Mouse (Mus musculus) ES-E14 (cell line): Measurements from ENCODE around the gene Apbb2.

ENCODE experiments used
- CHD2 ChIP-seq: IDR thresholded peaks from 2 replicates; pipeline ENCODE4 v1.6.1; 2014; ENCODE audit warnings: mild to moderate bottlenecking, low read depth, low read length, inconsistent platforms
- HCFC1 ChIP-seq: IDR thresholded peaks from 2 replicates; pipeline ENCODE4 v1.6.1; 2012; ENCODE audit warnings: low read length, inconsistent platforms, borderline replicate concordance; ENCODE audit not compliant: insufficient read depth
- MAFK ChIP-seq: IDR thresholded peaks from 2 replicates; pipeline ENCODE4 v1.6.1; 2014; ENCODE audit warnings: mild to moderate bottlenecking, low read depth, low read length, inconsistent platforms; ENCODE audit not compliant: insufficient read depth
- ZC3H11A ChIP-seq: IDR thresholded peaks from 2 replicates; pipeline ENCODE4 v1.6.1; 2012; ENCODE audit warnings: low read depth, mild to moderate bottlenecking, inconsistent platforms, low read length, borderline replicate concordance
- ZNF384 ChIP-seq: IDR thresholded peaks from 2 replicates; pipeline ENCODE4 v1.6.1; 2012; ENCODE audit warnings: low read depth, low read length, inconsistent platforms

DNA sequence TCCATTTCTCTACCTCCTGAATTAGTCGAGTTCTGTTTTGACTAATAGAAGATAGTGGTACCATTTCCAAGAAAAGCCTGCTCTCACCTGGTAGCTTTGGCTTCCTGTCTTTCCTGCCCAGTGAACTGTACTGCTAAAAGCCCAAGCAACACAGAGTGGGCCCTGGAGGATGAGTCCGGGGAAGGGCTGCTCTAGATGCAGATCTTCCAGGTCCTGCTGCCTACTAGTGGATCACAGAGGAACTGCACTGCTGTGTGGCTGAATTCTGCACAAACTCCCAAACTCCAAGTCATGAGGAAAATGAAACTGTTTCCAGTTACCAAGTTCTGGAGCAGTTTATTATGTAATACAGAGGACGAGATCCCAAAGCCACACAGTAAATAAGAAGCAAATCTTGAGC lies 232.9 kb downstream of the Apbb2 start:
- TF ChIP-seq CHD2 = no peak
- TF ChIP-seq ZNF384 = no peak
- no peak for TF ChIP-seq MAFK
- TF ChIP-seq HCFC1 = no peak
- TF ChIP-seq ZC3H11A = no peak
